Mouse (Mus musculus): ENCODE measurements around the gene Tmem184b.

Tmem184b gene

DNA sequence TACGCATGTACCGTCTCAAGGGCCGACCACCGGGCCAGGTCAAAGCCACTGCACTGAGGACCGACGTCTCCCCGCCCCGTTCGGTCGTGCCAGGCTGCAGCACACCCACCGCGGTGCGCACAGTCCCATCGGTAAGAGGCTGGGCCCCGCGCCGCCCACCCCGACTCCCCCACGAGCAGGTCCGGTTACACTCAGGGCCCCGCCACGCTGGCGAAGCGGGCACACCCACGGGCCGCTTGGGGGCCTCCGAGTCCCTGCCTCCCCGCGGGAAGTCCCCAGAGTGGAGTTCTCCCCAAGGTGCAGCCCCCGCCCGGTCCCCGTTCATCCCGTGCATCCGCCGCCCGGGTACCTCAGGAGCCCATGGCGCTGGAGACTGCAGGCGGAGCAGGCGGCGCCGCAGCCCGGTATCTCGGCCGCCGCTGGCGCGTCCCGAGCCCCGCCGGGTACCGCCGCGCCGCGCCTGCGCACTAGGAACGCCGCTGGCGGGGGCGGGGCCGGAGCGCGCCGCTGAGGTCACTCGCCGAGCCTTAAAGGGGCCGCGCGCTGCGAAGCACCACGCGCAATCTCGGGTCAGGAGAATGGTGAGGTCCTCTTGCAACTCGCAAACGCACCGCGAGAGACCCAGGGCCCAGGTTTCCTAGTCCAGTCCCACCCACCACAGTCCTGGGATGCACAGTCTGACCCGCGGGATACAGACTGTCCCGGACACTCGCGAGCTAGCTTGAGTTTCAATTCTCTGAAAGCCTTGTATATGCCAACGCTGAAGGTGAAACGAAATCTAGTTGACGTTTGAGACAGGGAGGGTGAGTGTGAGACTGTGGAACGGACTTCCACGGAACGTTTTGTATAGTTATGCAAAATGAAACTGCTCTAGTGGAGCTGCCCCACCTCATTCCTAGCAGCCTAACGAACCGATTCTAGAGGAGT is at the start of gene Tmem184b:
Tmem184b (minus strand) TSS at position 734 of the 927 bp plus-strand sequence.
- peak; percentile 90 for DNase-seq

GRCm38 (mm10) chr15:79448041-79448440 is 44.7 kb upstream of the Tmem184b start:
- DNase-seq = no peak

- no peak for DNase-seq
These were observed 42.7 kb upstream of the Tmem184b start for GRCm38 (mm10) chr15:79445786-79446654.

- peak; percentile 85 for DNase-seq
These were observed 40.6 kb upstream of the Tmem184b start for GRCm38 (mm10) chr15:79443856-79444410.

DNA sequence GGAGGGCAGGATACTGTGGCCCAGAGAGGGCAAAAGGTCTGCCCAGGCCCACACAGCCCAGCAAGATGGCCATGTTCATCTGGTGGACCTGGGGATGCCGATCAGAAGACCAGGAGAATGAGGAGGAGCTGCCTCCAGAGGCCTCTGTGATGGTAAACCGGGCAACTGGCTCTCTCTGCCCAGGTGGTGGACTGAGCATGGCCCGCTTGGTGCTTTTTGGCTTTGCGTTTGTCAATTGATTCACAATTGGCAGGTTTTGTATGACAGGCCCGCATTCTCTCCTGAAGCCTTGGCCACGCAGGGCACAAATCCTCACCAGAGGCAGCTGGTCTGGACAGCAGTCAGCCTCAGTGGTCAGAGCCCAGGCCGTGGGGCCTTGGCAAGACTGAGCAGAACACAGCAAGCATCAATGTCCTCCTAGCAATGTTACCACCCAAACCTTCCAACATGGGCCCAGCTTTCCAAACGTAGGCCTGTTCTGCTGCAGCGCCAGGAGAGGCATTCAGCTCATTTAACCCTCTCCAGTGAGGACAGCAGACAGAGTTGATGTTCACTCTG is 39.7 kb upstream of the Tmem184b start:
- DNase-seq = no peak

- no peak for DNase-seq
These were observed 38.9 kb upstream of the Tmem184b start for GRCm38 (mm10) chr15:79442257-79442611.

DNA sequence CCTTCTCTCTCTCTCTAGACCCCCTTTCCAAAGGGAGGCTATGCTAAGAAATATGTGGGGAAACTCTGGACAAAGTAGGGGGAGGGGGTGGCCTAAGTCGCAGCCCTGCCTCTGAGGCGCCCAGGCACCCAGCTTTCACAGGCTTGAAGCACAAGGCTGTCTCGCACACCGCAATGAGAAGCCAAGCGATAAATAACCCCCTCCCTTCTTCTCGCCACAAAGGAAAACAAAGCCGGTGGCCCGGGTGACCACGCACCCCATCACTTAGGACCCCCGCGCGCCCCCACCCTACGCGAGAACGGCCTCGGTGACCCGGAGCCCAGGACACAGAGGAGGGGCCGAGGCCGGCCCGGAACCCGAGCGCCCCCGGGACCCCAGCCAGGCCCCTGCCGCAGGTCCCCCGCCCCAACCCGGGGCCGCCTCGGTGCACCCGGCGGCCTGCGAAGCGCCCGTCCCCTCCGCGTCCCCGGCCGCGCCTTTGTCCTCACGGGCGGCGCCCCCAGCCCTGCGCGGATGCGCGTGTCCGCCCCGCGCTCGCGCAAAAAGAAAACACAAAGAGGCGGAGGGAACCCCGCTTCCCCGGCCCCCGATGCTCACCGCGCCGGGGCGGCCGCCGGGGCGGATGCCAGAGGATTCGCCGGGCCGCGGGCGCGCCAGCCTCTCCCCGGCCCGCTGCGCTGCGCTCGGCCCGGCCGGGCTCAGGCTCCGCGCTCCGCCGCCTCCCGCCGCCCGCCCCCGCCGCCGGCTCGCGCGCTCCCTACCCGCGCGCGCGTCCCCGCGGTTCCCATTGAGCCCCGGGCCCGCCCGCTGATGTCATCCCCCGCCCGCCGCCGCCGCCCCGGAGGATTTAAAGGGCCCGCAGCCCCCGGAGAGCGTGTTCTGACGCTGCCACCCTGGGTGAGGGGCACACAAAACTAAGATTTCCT is 38.2 kb upstream of the Tmem184b start:
- peak; percentile 87 for DNase-seq

GRCm38 (mm10) chr15:79440651-79441330 is 37.4 kb upstream of the Tmem184b start:
- DNase-seq = no peak

GRCm38 (mm10) chr15:79440223-79440622 is 36.9 kb upstream of the Tmem184b start:
- peak; percentile 72 for DNase-seq

DNA sequence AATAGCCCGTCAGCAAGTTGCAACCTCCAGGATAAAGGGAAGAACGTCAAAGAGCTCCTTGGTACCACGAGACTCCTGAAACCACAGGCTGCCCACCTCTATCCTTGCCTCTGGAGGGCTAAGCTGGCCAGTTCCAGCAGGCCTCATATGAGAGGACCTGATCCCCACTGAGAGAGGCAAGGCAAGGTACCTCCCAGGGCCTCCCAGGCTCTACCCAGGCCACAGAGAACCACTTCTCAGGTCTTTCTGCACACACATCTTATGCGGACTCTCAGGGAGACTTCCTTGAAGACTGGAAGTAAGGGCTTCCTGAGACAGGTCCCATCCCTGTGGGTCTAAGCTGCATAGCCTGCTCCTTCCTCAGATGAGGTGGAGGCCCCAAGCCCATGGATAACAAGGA is 36.0 kb upstream of the Tmem184b start:
- DNase-seq = no peak

GRCm38 (mm10) chr15:79438816-79439215 is 35.4 kb upstream of the Tmem184b start:
- DNase-seq = no peak

DNA sequence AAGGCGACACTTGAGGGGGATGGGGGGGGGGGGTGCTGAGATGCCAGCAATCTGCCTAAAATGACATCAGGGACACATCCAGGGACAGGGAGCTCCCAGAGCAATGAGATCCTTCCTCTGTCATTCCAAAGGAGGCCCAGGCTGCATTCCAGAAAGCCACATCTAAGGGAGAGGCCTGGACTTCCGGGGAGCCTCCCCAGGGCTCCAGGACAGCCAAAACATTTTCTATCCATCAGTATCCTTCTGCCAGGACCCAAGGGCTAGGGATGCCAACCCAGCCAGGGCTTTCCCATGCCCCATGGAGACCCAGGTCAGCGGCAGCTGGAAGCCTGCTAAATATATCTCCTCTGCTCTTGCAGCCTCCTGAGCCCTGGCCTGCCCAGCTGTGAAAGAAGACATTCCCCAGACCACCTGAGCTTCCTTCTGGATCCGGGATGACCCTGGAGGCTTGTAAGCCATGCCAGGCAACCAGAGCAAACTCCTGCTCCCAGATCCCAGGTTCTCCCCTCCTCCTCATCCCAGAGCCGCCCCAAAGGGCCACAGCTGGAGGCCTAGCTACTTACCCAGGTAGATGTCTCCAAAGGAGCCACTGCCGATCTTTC is 34.9 kb upstream of the Tmem184b start:
- no peak for DNase-seq

DNA sequence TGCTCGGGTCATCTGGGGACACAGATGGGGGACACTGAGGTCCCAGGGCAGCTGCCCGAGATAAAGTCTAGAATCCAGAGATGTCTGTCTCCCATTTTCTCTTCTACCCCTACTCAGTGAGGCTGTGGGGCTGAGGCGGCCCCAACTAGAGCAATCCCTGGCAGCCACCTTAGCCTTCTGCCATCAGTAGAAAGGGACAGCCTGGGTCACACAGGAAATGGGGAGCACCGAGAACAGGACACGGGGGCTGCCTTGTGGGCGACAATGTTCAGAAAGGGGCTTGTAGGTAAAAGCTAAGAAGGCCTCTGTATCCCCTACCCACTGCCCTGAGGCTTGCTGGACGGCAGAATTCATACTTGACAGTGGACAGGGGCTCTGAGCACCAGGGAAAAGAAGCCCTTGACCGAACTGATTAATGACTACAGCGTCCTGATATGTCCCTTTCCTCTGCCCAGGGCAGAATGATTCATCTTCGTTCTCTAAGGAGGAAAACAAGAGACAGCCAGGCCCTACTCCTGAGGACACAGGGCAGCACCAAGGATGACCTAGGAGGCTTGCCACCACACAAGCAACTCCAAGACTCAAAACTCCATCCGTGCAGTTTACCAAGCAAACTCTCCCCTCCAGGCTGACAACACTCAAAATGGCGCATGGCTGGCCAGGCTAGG is 34.3 kb upstream of the Tmem184b start:
- DNase-seq = no peak

GRCm38 (mm10) chr15:79436481-79436921 is 33.1 kb upstream of the Tmem184b start:
- no peak for DNase-seq

DNA sequence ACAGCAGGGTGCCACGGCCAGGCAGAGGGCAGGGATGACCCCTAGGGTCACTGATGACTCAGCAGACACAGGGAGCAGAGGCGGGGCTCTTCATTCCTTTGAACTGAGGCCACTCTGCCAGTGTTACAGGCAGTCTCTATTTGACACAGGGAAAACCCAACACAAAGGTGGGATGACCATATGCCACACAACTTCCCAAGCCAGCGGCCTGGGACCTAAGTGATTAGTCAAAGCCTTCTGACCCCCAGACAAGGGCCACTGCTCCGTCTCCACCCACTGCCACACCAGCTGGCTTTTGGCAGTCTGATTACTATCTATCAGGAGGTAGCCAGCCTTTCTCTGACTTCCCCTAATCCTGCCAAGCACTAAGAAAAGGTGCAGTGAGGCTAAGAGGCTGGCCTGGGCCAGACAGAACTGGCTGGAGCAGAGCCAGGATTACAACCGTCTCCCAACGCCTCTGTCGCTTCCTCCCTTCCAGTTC is 31.9 kb upstream of the Tmem184b start:
- no peak for DNase-seq

- DNase-seq = peak; percentile 62
These were observed 29.5 kb upstream of the Tmem184b start for GRCm38 (mm10) chr15:79432892-79433291.

- DNase-seq = peak; percentile 74
These were observed 29.0 kb upstream of the Tmem184b start for GRCm38 (mm10) chr15:79432328-79432727.

- DNase-seq = no peak
These were observed 28.6 kb upstream of the Tmem184b start for GRCm38 (mm10) chr15:79431925-79432324.

DNA sequence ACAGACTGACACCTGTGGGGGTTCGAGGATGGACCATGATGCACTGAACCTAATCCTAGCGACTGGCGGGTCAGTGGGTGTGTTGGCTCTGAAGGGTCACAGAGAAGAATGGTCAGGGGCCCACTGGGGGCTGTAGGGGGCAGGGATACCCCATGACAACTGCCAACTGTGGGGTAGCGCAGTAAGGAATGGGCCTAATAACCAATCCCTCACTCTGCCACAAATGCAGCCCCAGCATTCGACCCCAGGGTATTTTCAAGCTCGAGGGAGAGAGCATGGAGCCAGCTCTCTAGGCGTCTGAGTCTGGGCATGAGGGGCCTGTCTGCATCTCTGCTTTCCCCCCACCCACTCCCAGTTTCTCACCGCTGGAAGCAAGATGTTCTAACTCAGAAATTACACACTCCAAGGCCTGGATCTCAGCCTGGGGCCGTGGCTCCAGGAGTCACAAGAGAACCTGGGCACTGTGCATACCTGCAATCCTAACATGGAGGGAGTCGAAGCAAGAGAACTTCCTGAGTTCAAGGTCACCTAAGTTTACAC is 27.2 kb upstream of the Tmem184b start:
- no peak for DNase-seq

- no peak for DNase-seq
These were observed 26.6 kb upstream of the Tmem184b start for GRCm38 (mm10) chr15:79429994-79430393.
